Mouse (Mus musculus) heart, embryonic 11.5 days (tissue): ENCODE results near the gene Rin2. TPM values are rescaled to one million over a fixed set of nuclear protein-coding genes. Genes with fewer than 3 reads are reported as not detected.

Experiments
- ATAC-seq: fragments of 200-750 bp; cut with Nextera tagmentation; replicated peaks from 2 replicates; pipeline ENCODE4 v1.8.0; 2017; ENCODE audit warnings: moderate library complexity; ENCODE audit not compliant: insufficient number of reproducible peaks, low FRiP score, low TSS enrichment
- H3K27ac ChIP-seq: fragments of 300-500 bp; sonication (generic); 2 replicates; pipeline ENCODE4 v1.5.1; 2014; ENCODE audit warnings: mild to moderate bottlenecking, low read depth, low read length
- H3K27me3 ChIP-seq: fragments of 300-500 bp; sonication (generic); 2 replicates; pipeline ENCODE4 v1.6.1; 2014; ENCODE audit warnings: mild to moderate bottlenecking, low read length, mixed read lengths; ENCODE audit not compliant: control insufficient read depth, insufficient read depth
- H3K36me3 ChIP-seq: fragments of 300-500 bp; sonication (generic); 2 replicates; pipeline ENCODE4 v1.6.1; 2014; ENCODE audit warnings: mild to moderate bottlenecking, low read length, moderate library complexity, mixed read lengths; ENCODE audit not compliant: control insufficient read depth, insufficient read depth
- H3K4me1 ChIP-seq: fragments of 300-500 bp; sonication (generic); 2 replicates; pipeline ENCODE4 v1.6.1; 2014; ENCODE audit warnings: low read length; ENCODE audit not compliant: control insufficient read depth, insufficient read depth
- H3K4me2 ChIP-seq: fragments of 300-500 bp; sonication (generic); 2 replicates; pipeline ENCODE4 v1.6.1; 2014; ENCODE audit warnings: mild to moderate bottlenecking, moderate library complexity
- H3K4me3 ChIP-seq: fragments of 300-500 bp; sonication (generic); 2 replicates; pipeline ENCODE4 v1.5.1; 2014; ENCODE audit warnings: low read depth, low read length
- H3K9ac ChIP-seq: fragments of 300-500 bp; sonication (generic); 2 replicates; pipeline ENCODE4 v1.6.1; 2014; ENCODE audit warnings: mild to moderate bottlenecking, low read depth, low read length, moderate library complexity
- H3K9me3 ChIP-seq: fragments of 300-500 bp; sonication (generic); replicated peaks from 2 replicates; pipeline ENCODE4 v1.6.1; 2016; ENCODE audit warnings: low read length; ENCODE audit not compliant: control insufficient read depth
- WGBS: fragments of 180-500 bp; shearing (Covaris S2); extraction: QIAGEN DNeasy Blood & Tissue Kit; methylation state at CpG from one replicate; pipeline ENCODE4 v1.1.7; 2014; ENCODE audit not compliant: insufficient replicate concordance; 5-methylcytosine and 5-hydroxymethylcytosine counted together
- polyA plus RNA-seq: library from polyadenylated mRNA; unstranded; fragments of >200 nt; fragmentation: Nextera tagmentation; extraction: Ambion mirVana; gene quantifications from 2 replicates; pipeline ENCODE4 v1.2.1, GENCODE M21; 2014

Rin2 gene
- polyA plus RNA-seq, 1 experiment from 2014 or later, result 16.3 TPM

DNA sequence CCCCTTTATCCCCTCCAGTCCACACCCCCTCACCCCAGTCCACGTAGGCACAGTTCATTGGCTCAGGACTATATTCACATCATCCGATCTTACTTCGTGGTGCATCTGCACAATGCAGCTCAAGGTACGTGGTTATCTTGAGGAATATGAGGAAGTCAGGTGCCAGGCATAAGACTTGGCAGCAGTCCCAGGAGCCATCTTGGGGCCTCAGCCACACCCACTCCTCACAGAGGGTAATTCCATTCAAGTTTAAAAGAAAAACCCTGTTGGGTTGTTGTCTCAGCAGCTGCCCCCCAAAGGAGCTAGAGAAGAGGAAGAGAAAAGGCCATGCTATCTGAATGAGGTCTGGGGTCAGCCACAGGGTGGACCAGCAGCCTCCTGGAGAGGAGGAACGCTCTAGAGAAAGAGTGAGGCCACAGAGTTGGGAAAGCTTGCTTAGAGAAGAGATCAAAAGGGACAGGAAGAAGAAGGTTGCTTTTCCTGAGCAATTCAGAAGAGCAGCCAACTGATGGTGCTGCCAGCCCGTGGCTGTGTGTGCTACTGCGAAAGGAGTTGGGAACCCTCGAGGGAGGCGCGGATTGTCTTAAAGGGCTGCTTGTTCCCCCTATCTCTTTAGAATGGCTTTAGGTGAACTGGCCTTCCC lies 16.5 kb downstream of the Rin2 start:
- no peak overlapping the region for H3K4me3 ChIP-seq
- H3K9me3 ChIP-seq, result no peaks in the 10 kb centered on the region
- H3K27me3 ChIP-seq, result no peaks in the 10 kb centered on the region
- no peak for ATAC-seq
- H3K27ac ChIP-seq, result no peak overlapping the region
- H3K36me3 ChIP-seq, result no peaks in the 10 kb centered on the region
- no peaks in the 10 kb centered on the region for H3K4me1 ChIP-seq
- H3K4me2 ChIP-seq, result no peak overlapping the region
- 79% methylated on average over 10 of the region's 10 CpGs for WGBS
- H3K9ac ChIP-seq, result no peak overlapping the region

GRCm38 (mm10) chr2:145697160-145697559 lies 22.1 kb downstream of the Rin2 start:
- Histone ChIP-seq H3K36me3 (no peaks in the 10 kb centered on the region), H3K4me1 (no peaks in the 10 kb centered on the region), H3K27ac (no peak overlapping the region), H3K9ac (no peak overlapping the region), H3K27me3 (no peaks in the 10 kb centered on the region), H3K4me2 (no peak overlapping the region), H3K9me3 (no peaks in the 10 kb centered on the region), H3K4me3 (no peak overlapping the region)
- WGBS, result 78% methylated on average over 6 of the region's 6 CpGs
- no peak for ATAC-seq

DNA sequence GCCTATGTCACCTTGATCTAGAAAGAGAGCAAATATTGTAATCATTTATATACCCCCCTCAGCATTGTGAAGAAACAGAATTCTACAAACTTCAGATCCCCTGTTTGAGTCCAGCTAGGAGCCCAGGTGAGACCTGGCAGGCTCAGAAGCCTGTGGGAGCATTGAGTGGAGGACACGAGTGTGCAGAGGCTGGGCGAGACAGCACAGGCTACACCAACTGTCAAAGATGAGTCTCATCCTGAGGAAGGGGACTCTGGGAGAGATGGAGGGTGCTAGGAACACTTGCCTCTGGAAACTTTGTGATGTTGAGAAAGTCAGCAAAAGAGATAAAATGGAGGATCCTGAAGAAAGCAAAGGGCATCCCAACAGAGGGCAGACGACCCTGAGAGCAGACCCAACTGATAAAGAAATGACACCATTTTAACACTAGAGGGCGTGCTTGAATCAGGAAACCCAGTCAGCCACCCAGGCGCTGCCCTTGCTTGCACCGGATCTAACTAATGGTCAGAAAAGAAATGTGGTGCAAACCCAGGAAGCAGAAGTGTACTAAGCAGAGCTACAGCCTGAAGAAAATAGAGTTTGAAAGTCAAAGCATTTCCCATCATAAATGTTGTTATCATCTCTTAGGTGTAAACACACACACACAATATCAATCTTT lies 24.5 kb downstream of the Rin2 start:
- H3K9ac ChIP-seq, result no peak overlapping the region
- H3K4me3 ChIP-seq, result no peak overlapping the region
- H3K4me1 ChIP-seq, result no peaks in the 10 kb centered on the region
- WGBS, result 31% methylated on average over 6 of the region's 6 CpGs
- H3K9me3 ChIP-seq, result no peaks in the 10 kb centered on the region
- no peaks in the 10 kb centered on the region for H3K27me3 ChIP-seq
- peak; percentile 35; the same call in 1 of the 2 replicates for ATAC-seq
- no peaks in the 10 kb centered on the region for H3K36me3 ChIP-seq
- no peak overlapping the region for H3K27ac ChIP-seq
- no peak overlapping the region for H3K4me2 ChIP-seq

- no peaks in the 10 kb centered on the region for H3K36me3 ChIP-seq
- no peak for ATAC-seq
- H3K4me2 ChIP-seq, result no peak overlapping the region
- 68% methylated on average over 8 of the region's 8 CpGs for WGBS
- no peaks in the 10 kb centered on the region for H3K4me1 ChIP-seq
- H3K4me3 ChIP-seq, result no peak overlapping the region
- no peaks in the 10 kb centered on the region for H3K9me3 ChIP-seq
- H3K9ac ChIP-seq, result no peak overlapping the region
- no peak overlapping the region for H3K27ac ChIP-seq
- no peaks in the 10 kb centered on the region for H3K27me3 ChIP-seq
These were observed 25.4 kb downstream of the Rin2 start for GRCm38 (mm10) chr2:145700237-145700985.

- no peak overlapping the region for H3K4me2 ChIP-seq
- no peak overlapping the region for H3K4me3 ChIP-seq
- H3K4me1 ChIP-seq, result no peaks in the 10 kb centered on the region
- H3K27ac ChIP-seq, result no peak overlapping the region
- no peaks in the 10 kb centered on the region for H3K27me3 ChIP-seq
- H3K9me3 ChIP-seq, result no peaks in the 10 kb centered on the region
- H3K9ac ChIP-seq, result no peak overlapping the region
- no peak for ATAC-seq
- H3K36me3 ChIP-seq, result no peaks in the 10 kb centered on the region
- WGBS, result 75% methylated on average over 12 of the region's 12 CpGs
These were observed 26.8 kb downstream of the Rin2 start for GRCm38 (mm10) chr2:145701605-145702335.

GRCm38 (mm10) chr2:145704738-145705137 lies 29.7 kb downstream of the Rin2 start:
- Histone ChIP-seq H3K36me3 (no peaks in the 10 kb centered on the region), H3K4me2 (no peak overlapping the region), H3K27ac (no peak overlapping the region), H3K9ac (no peak overlapping the region), H3K4me1 (no peaks in the 10 kb centered on the region), H3K4me3 (no peak overlapping the region), H3K9me3 (no peaks in the 10 kb centered on the region), H3K27me3 (no peaks in the 10 kb centered on the region)
- WGBS, result 57% methylated on average over 7 of the region's 7 CpGs
- ATAC-seq, result no peak

GRCm38 (mm10) chr2:145709727-145710389 lies 34.8 kb downstream of the Rin2 start:
- 72% methylated on average over 11 of the region's 11 CpGs for WGBS
- no peak for ATAC-seq
- H3K36me3 ChIP-seq, result no peaks in the 10 kb centered on the region
- no peaks in the 10 kb centered on the region for H3K27me3 ChIP-seq
- no peaks in the 10 kb centered on the region for H3K9me3 ChIP-seq
- H3K27ac ChIP-seq, result no peak overlapping the region
- no peak overlapping the region for H3K4me3 ChIP-seq
- H3K4me1 ChIP-seq, result no peaks in the 10 kb centered on the region
- H3K9ac ChIP-seq, result no peak overlapping the region
- H3K4me2 ChIP-seq, result no peak overlapping the region

GRCm38 (mm10) chr2:145711512-145711911 lies 36.5 kb downstream of the Rin2 start:
- H3K9ac ChIP-seq, result no peak overlapping the region
- 69% methylated on average over 3 of the region's 3 CpGs for WGBS
- no peaks in the 10 kb centered on the region for H3K36me3 ChIP-seq
- ATAC-seq, result no peak
- no peak overlapping the region for H3K27ac ChIP-seq
- H3K4me1 ChIP-seq, result no peaks in the 10 kb centered on the region
- no peaks in the 10 kb centered on the region for H3K27me3 ChIP-seq
- H3K4me3 ChIP-seq, result no peak overlapping the region
- H3K9me3 ChIP-seq, result no peaks in the 10 kb centered on the region
- no peak overlapping the region for H3K4me2 ChIP-seq
